Mouse (Mus musculus): Measurements from ENCODE around the gene Brk1.

The Brk1 gene

DNA sequence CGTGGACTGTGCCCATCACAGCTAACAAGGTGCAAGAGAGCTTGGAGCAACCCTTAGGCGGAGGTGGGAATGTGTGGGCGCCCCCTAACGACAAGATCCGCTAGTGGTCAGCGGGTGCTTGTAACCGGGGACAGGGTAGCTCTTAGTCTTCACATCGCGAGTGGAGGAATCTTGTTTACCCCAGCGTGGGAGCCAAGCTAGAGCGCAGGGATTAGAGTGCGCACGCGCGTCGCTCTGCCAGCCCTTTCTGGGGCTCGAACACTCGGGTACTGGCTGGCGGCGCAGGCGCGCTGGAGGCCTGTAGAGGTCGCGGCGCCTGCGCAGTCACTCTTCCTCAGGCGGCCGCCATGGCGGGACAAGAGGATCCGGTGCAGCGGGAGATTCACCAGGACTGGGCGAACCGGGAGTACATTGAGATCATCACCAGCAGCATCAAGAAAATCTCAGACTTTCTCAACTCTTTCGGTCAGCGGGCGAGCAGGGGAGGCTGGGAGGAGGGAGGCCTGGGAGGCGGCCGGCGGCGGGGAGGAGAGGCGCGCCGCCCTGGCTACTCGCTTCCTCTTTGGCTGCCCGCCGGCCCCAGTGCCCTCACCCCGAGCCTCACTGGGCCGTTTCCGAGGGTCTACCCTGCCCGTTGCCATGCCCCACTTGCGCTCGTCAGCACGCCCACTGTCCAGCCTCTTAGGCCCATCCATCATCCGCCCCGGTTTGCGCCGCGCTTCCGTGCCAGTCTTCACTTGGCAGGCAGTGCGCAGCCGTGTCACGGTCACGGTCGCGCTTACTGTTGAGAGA is at the start of gene Brk1:
Brk1 (plus strand) TSS at position 341 of the 792 bp plus-strand sequence.
- peak; percentile 85 for DNase-seq (ENCODE audit: inconsistent ontology term)

DNA sequence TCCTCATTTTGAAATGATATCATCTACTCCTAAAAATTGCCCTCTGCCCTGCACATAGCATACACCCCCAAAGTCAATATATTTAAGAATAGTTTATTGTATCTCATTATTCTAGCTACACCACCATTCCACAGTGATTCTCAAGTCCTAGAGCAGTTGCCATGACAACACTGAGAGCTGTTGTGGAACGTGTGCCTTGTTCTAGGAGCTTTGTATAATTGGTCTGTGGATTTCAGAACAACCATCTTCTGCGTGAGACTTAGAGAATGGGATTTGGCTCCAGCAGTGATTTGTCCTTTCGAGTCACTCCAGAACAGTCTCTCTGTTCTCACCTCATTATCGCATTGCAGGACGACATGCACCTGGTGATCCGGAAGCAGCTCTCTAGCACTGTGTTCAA is 44.8 kb upstream of the Brk1 start:
- no peak for DNase-seq (ENCODE audit: inconsistent ontology term)

DNA sequence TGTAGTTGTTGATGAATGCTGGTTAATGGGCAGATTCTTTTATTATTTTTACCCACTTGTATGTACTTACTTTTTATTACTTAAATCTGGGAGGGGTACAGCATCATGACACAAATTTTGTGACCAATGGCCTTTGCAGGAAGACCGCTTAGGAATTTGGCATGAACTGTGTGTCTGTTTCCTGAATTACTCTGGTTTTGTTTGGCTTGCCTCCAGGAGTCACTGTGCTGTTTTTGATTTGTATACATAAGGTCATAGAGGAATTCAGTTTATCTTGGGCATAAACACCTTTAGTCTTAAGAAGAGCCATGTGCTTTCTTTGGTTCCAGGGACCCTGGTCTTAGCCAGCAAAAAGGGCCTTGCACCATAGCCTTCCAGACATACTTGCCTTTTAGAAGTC is 40.0 kb upstream of the Brk1 start:
- no peak for DNase-seq (ENCODE audit: inconsistent ontology term)

DNA sequence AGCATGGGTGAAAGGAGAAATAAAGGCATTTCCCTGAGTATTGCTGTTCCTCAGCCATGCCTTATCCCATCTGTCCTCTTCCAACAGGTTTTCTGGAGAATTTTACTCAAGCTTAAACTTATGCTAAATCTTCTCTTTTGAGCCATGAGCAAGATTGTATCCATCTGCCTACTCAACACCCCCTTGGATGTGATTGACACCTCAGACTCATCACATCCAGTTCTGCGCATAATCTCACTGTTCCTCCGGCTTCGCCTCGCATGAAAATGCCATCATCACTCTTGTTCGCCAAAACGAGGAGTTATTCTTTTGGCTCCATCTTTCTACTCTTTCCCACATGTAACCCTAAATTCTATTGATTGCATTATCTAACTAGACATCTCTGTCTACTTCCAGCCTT is 28.5 kb upstream of the Brk1 start:
- DNase-seq (ENCODE audit: inconsistent ontology term): no peak

GRCm38 (mm10) chr6:113579306-113579705 is 25.3 kb upstream of the Brk1 start:
- no peak for DNase-seq (ENCODE audit: inconsistent ontology term)

GRCm38 (mm10) chr6:113583023-113583422 is 21.5 kb upstream of the Brk1 start:
- no peak for DNase-seq (ENCODE audit: inconsistent ontology term)

- no peak for DNase-seq (ENCODE audit: inconsistent ontology term)
Measured at GRCm38 (mm10) chr6:113585065-113585464, 19.5 kb upstream of the Brk1 start.

DNA sequence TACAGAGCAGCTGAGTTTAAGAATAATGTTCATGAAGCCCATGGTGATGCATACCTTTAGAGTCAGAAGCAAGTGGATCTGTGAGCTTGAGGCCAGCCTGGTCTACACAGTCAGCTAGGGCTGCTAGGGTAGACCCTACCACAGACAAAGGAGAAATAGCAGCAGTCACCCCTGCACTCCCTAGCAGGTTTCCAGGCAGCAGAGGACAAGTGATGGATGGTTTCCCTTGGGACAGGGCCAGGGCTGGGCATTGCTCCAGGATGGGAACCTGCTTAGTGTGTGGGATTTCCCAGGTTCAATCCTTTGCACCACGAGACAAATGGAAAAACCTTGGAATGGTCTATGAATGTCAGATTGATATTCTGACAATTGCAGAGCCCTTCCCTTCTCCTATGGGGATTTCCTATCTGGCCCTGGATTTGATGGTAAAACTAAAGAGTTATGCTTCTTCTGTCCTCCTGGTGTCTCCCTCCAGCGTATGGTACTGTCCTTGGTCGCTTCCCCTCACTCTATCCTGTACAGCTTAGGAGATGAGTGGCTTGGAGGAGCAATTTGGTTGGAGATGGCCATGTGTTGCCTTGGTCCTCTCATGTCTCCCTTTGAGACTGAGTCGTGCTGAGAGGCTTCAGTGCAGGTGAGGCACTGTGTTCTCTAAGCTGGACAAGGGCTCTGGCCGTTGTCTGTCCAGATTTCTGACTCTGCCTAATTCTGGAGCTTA is 17.9 kb upstream of the Brk1 start:
- DNase-seq (ENCODE audit: inconsistent ontology term): peak; percentile 28

- no peak for DNase-seq (ENCODE audit: inconsistent ontology term)
Measured at GRCm38 (mm10) chr6:113592637-113593036, 11.9 kb upstream of the Brk1 start.

DNA sequence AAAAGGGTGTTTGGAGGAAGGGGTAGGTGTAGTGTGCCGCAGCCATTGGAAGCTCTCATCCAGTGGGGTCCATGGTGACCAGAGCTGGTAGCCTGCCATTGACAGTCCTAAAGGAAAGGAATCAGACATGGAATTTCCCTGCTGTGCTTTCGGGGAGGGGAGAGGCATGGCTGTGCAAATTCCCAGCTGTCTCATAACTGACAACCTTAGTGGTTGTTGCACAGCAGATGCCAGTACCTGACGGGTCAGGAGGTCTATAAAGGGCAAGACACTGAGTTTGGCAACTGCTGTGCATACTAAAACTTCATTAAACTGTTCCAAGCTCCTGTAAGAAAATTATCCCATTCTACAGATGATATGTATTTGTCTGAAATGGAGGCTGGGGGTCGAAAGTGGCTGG is 6.6 kb upstream of the Brk1 start:
- DNase-seq (ENCODE audit: inconsistent ontology term): no peak

DNA sequence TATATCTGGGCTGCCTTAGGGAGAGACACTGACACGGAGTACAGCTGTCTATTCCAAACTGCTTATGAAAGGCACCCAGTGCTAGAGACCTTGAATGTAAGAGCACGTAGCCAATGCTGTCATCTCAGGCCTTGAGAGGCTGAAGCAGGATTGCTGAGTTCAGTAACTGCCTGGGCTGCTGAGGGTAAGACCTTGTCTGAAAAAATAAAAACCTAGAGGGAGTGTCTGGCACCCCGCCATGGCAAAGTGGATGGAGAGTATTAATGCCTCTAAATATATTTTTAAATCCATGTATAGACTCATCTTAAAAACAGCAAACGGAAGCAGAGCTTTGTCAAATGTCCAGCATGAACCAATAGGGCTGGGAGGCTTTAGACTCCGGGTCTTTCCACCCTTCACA is 4.7 kb upstream of the Brk1 start:
- no peak for DNase-seq (ENCODE audit: inconsistent ontology term)

- DNase-seq (ENCODE audit: inconsistent ontology term): no peak
Measured at GRCm38 (mm10) chr6:113600543-113601139, 3.9 kb upstream of the Brk1 start, which contains the start of gene Fancd2os. Gene Fancd2os (minus strand): TSS chr6:113600715.

DNA sequence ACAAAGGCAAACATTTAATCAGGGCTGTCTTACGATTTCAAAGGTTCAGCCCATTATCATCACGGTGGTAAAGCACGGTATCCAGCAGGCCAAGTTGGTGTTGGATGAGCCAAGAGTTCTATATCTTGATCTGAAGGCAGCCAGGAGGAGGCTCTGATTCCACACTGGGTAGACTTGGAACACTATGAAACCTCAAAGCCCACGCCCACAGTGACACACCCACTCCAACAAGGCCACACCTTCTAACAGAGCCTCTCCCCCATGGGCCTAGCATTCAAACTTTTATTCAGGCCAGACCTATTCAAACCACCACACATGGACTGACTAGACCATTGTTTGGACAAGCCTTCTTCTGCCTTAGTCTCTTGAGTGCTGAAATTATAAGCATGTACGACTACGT is 1.8 kb upstream of the Brk1 start:
- no peak for DNase-seq (ENCODE audit: inconsistent ontology term)

GRCm38 (mm10) chr6:113603993-113604392 is 579 bp upstream of the Brk1 start:
- DNase-seq (ENCODE audit: inconsistent ontology term): peak; percentile 6

GRCm38 (mm10) chr6:113605224-113605545 is 613 bp downstream of the Brk1 start:
- DNase-seq (ENCODE audit: inconsistent ontology term): no peak

- DNase-seq (ENCODE audit: inconsistent ontology term): no peak
Measured at GRCm38 (mm10) chr6:113608871-113609270, 4.3 kb downstream of the Brk1 start.

DNA sequence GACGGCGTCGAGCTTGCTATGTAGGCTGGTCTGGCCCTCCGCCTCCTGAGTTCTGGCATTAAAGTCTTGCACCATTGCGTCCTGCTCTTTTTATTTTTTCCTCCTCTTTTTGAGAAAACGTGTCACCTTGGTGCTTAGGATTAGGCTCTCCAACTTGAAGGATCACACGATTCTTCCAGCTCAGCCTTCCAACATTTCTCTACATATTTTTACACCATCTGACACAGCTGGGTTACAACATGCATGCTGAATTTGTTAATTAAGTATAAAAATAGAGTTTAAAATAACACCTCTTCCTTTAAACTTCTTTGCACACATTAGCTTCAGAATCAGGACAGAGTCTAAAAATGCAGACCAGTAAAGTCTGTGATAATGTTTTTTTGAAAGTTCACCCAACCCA is 4.7 kb downstream of the Brk1 start:
- no peak for DNase-seq (ENCODE audit: inconsistent ontology term)

GRCm38 (mm10) chr6:113612258-113612969 is 7.8 kb downstream of the Brk1 start:
- DNase-seq (ENCODE audit: inconsistent ontology term): no peak

DNA sequence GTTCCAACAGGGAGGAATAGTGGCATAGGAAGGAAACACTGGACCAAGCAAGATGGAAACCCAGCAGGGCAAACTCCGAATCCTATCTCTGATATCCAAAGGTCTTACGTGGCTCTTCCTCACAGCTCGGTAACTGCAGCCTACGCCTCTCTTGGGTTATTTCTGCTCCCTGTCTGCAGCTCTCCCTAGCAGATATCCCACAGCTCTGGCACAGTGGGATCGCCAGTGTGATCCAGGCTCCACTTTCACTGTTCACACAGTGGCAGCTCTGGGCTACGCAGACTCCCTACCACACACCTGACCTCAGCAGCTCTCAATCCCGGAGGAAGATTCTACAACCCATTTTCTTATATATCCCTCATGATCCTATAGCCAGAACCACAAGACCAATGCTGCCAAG is 9.6 kb downstream of the Brk1 start:
- DNase-seq (ENCODE audit: inconsistent ontology term): no peak

DNA sequence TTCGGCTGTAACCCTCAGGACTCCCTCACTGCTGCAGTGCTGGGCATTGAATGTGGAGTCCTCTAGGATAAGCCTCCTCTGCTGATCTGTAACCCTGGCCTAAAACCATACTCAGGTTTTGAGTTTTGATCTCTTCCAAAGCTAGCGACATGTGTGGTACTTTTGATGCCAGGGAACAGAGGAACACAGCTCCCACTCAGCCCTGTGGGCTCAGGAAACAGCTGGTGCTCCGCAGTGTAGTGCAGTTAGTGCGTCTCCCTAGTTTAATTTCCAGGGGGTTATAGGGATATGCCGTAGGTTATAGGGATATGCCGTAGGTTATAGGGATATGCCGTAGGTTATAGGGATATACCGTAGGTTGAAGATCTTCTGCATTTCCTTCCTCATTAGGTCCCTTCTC is 10.4 kb downstream of the Brk1 start:
- DNase-seq (ENCODE audit: inconsistent ontology term): no peak

GRCm38 (mm10) chr6:113615489-113615888 is 10.9 kb downstream of the Brk1 start:
- DNase-seq (ENCODE audit: inconsistent ontology term): no peak

DNA sequence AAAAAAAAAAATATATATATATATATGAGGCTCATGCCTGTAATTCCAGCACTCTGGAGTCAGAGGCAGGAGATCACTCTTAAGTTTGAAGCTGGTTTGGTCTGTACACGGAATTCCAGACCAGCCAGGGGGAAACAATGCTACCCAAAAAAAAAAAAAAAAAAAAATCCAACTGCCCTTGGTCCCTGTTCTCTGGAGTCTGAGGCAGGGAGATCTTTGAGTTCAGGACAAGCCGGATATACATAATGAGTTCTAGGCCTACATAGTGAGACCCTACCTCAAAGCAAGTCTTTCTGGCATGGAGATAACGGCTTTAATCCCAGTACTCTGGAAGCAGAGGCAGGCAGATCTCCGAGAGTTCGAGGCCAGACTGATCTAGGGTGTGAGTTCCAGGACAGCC is 18.8 kb downstream of the Brk1 start:
- no peak for DNase-seq (ENCODE audit: inconsistent ontology term)
